Mouse (Mus musculus) CD4-positive, CD25-positive, alpha-beta regulatory T cell (primary cell): ENCODE data around the gene Lrp4. TPM values are rescaled to one million over a fixed set of nuclear protein-coding genes. Genes with fewer than 3 reads are reported as not detected.

Experiments
- polyA plus RNA-seq: library from polyadenylated mRNA; unstranded; fragments of 100-300 nt; shearing (Covaris generic); gene quantifications from one replicate; pipeline ENCODE4 v1.2.1, GENCODE M21; 2017

Gene Lrp4
- 0.02 TPM for polyA plus RNA-seq

DNA sequence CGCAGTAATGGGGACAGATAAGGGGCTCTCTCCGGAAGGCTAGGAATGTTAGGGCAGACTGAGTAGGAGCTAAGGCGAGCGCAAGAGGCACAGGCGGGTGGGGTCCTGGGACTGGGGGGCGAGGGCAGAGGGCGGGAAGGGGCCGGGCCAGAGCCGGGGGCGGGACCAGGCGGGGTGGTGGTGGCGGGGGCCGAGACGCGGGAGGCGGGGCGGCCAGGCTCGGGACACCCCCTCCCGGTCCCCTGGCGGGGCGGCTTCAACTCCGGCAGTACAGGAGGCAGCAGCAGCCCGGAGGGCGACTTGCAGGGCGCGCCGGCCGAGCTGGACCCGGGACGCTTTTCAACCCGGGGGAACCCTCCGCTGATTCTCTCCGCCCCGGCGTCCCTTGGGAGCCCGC lies at the start of gene Lrp4:
Lrp4 (plus strand) TSS at position 253 of the 397 bp plus-strand sequence.

DNA sequence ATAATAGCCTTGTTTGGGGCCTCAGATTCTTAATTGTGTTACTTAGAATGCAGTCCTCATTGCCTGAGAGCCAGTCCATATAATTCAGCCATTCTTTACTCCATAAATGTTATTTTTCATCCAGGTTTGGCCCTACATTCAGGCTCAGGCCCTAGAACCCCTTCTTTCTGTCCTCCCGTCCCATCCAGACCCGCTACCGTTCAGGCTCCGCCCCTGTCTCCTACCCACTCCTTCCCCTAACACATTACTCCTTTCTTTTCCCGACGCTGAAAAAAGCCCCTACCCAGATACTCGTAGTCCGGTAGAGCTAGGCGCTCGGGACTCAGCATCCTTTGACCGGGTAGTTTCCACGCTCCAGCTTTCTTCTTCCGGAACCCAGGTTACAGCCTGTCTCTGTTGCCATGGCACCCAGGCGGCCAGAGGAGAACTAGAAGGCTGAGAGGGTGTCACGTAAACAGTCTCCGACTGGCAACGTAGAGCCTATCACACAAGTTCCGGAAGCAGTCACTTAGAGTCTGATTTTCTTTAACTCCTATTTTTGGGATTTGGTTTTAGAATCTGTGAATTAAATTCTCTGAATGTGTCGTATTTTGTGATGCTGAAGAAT lies 12.9 kb upstream of the Lrp4 start, which contains the start of gene 1110051M20Rik:
1110051M20Rik (minus strand) TSS at position 419 of the 607 bp plus-strand sequence.

DNA sequence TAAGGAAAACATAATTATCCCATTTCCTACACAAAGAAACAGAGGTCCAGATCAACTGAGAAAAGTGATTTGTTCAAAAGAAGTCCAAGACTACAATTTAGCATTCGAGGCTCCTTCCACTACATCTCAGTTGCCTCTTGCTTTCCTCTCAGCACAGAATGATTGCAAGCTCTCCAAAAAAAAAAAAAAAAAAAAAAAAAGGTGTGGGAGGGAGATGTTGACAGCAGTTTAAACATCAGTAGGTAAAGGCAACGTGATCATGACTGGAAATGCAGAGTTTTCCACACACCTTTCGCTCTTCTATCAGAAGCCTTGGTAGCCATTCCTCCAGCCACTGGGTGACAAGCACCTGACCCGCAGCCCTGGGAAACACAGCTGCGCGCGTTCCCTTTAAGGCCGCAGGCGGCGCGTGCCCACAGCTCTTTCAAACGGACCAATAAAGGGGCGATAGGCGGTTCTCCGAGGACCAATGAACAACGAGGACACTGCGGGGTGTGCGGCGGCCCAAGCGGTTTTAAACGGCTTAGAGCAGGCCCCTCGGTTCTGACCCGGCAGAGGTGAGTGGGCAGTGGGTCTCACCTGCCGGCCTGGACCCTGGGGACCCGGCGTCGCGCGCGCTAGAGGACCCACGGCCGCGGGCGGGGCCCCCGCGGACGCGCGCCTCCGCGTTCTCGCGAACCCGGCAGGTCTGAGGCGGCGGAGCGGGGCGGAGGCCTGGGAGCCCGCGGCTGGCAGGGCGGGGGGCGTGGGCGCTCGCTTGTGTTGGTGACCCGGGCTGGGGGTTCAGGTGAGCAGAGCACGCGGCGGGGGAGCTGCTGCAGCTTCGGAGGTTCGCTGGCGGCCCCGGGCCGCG lies 69.2 kb downstream of the Lrp4 start, which contains the start of gene Ckap5:
Ckap5 (plus strand) TSS at position 469 of the 853 bp plus-strand sequence.

Other genes with a start within 250 kb of the Lrp4 start
- gene Ddb2, start 220.5 kb upstream of the Lrp4 start, polyA plus RNA-seq = 84.5 TPM
- gene Pacsin3, start 201.6 kb upstream of the Lrp4 start, polyA plus RNA-seq = 0.25 TPM
- gene Arfgap2, start 192.5 kb upstream of the Lrp4 start, polyA plus RNA-seq = 131 TPM
- gene 1110051M20Rik, start 12.8 kb upstream of the Lrp4 start, polyA plus RNA-seq = 20.0 TPM
- gene Ckap5, start 69.3 kb downstream of the Lrp4 start, polyA plus RNA-seq = 39.8 TPM
- not detected for gene F2, start 178.9 kb downstream of the Lrp4 start, polyA plus RNA-seq
- gene Zfp408, start 192.3 kb downstream of the Lrp4 start, polyA plus RNA-seq = 23.8 TPM
- 206 TPM for gene Arhgap1, start 192.3 kb downstream of the Lrp4 start, polyA plus RNA-seq